Mouse (Mus musculus) cerebellum, adult 2 months (tissue): ENCODE measurements around the gene Tex22.

Source experiments
- CTCF ChIP-seq: fragments of 200-500 bp; IDR thresholded peaks from 2 replicates; pipeline ENCODE4 v1.5.1; 2011; ENCODE audit warnings: low read depth, mild to moderate bottlenecking, control low read depth, low read length, moderate library complexity, borderline replicate concordance; ENCODE audit not compliant: insufficient read depth
- POLR2A ChIP-seq: fragments of 200-500 bp; IDR thresholded peaks from 2 replicates; pipeline ENCODE4 v1.6.1; 2011; ENCODE audit warnings: low read length, control low read depth, borderline replicate concordance; ENCODE audit not compliant: insufficient read depth

GRCm38 (mm10) chr12:113100448-113101076 lies 26.3 kb downstream of the Tex22 start:
- TF ChIP-seq POLR2A (no peak), CTCF (no peak)
